Mouse (Mus musculus): Measurements from ENCODE around the gene Adat2. TPM values are rescaled to one million over a fixed set of nuclear protein-coding genes. Genes with fewer than 3 reads are reported as not detected.

Adat2 gene
- polyA plus RNA-seq (2012; rRNA removed) = 4.8 and 5.6 TPM in 2 replicates

DNA sequence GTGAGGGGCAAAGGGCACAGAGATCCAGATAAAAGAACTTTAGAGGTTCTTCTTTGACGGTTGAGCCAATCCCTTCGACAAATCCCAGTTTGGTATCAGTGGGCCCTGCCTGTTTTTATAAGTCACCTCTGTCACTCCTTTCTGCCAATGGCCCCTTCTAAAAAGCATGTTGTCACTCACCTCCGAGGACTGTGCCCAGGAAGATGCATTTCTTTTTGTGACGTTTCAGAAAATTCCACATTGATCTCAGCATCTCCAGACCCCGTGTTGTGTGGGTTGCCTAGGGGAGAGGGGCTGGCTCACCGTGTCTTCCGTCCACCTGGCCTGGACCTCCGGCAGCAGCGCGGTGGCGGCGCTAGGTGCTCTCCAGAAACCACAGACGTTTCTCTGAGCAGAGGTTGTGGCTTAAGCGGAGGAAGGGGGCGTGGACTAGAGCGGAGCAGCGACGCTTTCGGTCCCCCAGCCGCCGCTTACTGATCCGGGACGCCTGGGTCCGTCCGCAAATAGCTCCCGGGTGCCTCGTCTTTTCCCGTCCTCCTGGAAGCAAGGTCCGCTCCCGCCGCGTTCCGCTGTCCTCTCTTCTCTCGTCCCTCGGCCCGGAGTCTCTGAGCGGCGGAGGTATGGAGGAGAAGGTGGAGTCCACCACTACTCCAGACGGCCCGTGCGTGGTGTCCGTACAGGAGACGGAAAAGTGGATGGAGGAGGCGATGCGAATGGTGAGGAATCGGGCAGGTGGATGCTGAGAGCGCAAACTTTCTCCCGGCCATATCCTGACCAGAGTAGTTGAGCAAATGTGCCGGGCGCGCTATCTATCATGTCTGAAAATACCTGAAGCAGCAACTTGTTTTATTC lies at the start of gene Adat2, which contains the start of gene Pex3:
Adat2 (plus strand) TSS at position 249 of the 852 bp plus-strand sequence.
Pex3 (minus strand) TSS at position 497 of the 852 bp plus-strand sequence.
- peak; percentile 57; the same call in 1 of the 2 replicates for TF ChIP-seq POLR2A (IDR thresholded peaks at IDR 0.05; ENCODE audit: borderline replicate concordance, extremely low read depth, insufficient read depth, insufficient read length, poor library complexity, severe bottlenecking)
- TF ChIP-seq CTCF (IDR thresholded peaks at IDR 0.05; ENCODE audit: borderline replicate concordance, extremely low read depth, insufficient read depth, insufficient read length) = no peak
- peak; percentile 96 for DNase-seq (ENCODE audit: low read depth)

DNA sequence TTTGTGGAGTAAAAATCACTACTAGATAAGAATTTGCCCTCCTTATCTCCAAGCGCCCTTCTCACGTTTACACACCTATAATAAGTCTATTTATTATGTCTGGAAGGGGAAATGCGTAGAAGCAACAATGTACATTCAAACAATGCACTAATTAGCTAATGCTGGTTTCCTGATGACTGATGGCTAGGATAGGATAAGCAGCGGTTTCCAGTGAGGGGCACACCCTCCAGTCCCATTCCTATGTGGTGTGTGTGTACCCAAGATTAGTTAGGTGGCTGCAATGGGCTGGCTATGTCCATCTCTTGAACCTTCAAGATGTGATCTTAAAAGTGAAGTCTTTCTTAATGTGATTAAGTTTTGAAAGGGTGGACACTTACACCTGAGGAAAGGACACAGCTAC lies 30.8 kb upstream of the Adat2 start:
- DNase-seq (ENCODE audit: low read depth) = no peak
- no peak for TF ChIP-seq CTCF (IDR thresholded peaks at IDR 0.05; ENCODE audit: borderline replicate concordance, extremely low read depth, insufficient read depth, insufficient read length)
- TF ChIP-seq POLR2A (IDR thresholded peaks at IDR 0.05; ENCODE audit: borderline replicate concordance, extremely low read depth, insufficient read depth, insufficient read length, poor library complexity, severe bottlenecking) = no peak

DNA sequence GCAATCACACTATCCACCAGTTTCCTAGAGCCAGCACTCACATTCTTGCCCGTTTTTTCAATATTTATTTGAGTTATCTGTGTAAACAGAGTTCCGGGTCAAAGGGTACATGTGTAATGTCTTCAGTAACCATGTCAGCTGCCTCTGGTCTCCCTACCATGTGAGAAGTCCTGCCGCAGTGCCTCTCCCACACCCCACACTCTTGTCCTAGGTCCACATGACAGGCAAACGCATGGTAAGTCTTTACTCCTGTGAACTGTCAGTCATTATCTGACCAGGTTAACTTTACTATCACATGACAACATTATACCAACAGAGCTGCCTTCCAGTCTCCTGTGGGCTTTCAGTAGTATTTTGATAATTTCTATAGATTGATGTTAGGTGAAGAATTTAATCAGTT lies 24.5 kb upstream of the Adat2 start:
- TF ChIP-seq CTCF (IDR thresholded peaks at IDR 0.05; ENCODE audit: borderline replicate concordance, extremely low read depth, insufficient read depth, insufficient read length) (no peak), POLR2A (IDR thresholded peaks at IDR 0.05; ENCODE audit: borderline replicate concordance, extremely low read depth, insufficient read depth, insufficient read length, poor library complexity, severe bottlenecking) (no peak)
- DNase-seq (ENCODE audit: low read depth) = no peak

DNA sequence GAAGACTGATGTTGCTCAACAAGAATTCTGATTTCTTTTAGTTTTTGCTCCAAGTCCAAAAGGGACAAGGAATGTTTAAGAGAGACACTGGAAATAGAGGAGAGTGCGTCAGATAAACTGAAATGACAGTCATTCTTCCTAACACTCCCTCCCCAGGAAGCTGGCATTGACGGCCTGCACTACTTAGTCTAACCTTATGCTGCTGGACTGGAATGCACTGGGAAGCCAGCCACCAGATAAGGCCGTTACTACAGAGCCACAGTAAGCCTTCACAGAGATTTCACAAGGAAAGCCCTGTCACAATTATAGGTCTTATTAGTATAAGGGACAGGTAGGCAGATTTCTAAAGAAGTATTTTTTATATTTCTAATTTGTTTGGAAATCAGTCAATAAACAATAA lies 17.9 kb upstream of the Adat2 start:
- no peak for TF ChIP-seq CTCF (IDR thresholded peaks at IDR 0.05; ENCODE audit: borderline replicate concordance, extremely low read depth, insufficient read depth, insufficient read length)
- TF ChIP-seq POLR2A (IDR thresholded peaks at IDR 0.05; ENCODE audit: borderline replicate concordance, extremely low read depth, insufficient read depth, insufficient read length, poor library complexity, severe bottlenecking) = no peak
- no peak for DNase-seq (ENCODE audit: low read depth)

DNA sequence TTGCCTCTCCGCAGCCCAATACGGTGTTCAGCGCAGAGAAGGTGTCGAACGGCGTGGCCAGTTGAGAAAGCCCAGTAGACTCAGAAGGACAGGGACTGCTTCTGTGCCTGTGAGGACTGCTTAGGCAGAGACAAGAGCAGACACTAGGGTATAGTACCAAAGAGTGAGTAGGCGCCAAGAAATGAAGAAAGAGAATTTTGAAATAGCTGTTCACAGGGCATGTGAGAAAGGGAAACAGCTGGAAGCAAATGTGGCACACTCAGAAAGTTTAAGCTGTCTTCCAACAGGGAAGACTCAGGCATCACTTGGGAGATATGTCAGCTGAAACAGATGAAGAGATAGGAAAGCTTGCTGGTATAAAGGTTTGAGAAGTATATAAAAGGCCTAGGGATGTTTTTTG lies 16.0 kb upstream of the Adat2 start:
- no peak for DNase-seq (ENCODE audit: low read depth)

DNA sequence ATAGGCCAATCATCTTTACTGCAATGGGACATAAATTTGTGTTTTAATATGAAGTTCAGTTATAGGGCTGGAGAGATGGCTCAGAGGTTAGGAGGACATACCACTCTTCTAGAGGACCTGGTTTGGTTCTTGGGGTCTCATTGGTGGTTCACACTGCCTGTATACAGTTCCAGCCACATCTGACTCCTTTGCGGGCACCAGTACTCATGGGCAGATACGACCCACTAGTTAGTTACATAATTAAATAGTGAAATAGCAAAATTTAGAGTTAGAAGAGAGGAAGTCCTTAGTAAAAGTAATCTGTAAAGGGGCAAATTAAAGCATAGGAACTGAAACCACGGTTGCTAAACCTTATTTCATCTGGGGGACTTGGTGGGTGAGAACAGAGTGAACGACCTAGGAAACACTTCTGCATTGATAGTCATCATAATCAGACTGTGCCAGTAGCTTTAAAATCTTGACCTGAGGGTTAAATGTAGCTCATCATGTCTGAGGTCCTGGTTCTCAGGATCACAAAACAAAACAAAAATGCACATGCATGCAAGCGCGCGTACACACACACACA lies 12.8 kb upstream of the Adat2 start:
- DNase-seq (ENCODE audit: low read depth) = no peak
- TF ChIP-seq POLR2A (IDR thresholded peaks at IDR 0.05; ENCODE audit: borderline replicate concordance, extremely low read depth, insufficient read depth, insufficient read length, poor library complexity, severe bottlenecking) = no peak
- TF ChIP-seq CTCF (IDR thresholded peaks at IDR 0.05; ENCODE audit: borderline replicate concordance, extremely low read depth, insufficient read depth, insufficient read length) = no peak

More for the DNA sequence above, 16.0 kb upstream of the Adat2 start:
- no peak for TF ChIP-seq CTCF (IDR thresholded peaks at IDR 0.05; ENCODE audit: borderline replicate concordance, extremely low read depth, insufficient read depth, insufficient read length)
- TF ChIP-seq POLR2A (IDR thresholded peaks at IDR 0.05; ENCODE audit: borderline replicate concordance, extremely low read depth, insufficient read depth, insufficient read length, poor library complexity, severe bottlenecking) = no peak

DNA sequence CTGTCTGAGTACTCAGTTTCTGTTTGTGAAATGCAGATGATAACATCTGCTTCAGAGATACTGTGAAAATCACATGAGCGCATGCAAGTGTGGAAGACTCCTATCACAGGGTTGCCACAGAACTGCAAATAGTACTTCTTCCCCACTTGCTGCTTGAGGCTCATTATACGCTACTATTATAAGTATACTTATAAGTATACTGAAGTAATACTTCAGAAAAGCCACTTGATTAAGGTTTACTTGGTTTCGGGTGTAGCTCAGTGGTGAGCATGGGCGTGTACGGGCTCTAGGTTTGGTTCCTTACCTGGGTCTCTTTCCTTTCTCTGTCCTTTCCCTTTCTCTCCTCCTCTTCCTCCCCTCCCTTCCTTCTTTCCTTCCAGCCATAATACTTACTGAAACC lies 11.0 kb upstream of the Adat2 start:
- TF ChIP-seq CTCF (IDR thresholded peaks at IDR 0.05; ENCODE audit: borderline replicate concordance, extremely low read depth, insufficient read depth, insufficient read length) (no peak), POLR2A (IDR thresholded peaks at IDR 0.05; ENCODE audit: borderline replicate concordance, extremely low read depth, insufficient read depth, insufficient read length, poor library complexity, severe bottlenecking) (no peak)
- no peak for DNase-seq (ENCODE audit: low read depth)

DNA sequence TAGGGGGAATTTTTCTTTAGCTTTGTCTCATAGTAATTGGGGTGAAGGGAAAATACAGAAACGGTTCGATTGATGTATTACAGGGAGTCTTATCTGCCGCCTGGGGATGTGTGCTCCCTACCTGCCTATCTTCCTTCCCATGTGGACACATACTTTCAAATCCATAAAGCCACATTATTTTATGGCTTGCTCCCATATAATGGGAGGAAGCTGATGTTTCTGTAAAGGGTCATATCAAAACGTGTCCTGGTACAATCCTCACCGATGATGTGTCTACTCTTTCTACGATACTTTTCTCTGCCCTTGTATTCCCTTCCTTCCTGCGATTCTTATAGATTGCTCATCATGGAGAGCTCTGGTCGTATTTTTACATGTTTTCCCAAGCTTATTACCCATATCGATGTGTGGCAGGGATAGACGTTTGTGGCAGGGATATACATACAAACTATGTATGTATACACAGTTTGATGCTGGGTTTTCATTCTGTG lies 848 bp downstream of the Adat2 start:
- TF ChIP-seq CTCF (IDR thresholded peaks at IDR 0.05; ENCODE audit: borderline replicate concordance, extremely low read depth, insufficient read depth, insufficient read length) (no peak), POLR2A (IDR thresholded peaks at IDR 0.05; ENCODE audit: borderline replicate concordance, extremely low read depth, insufficient read depth, insufficient read length, poor library complexity, severe bottlenecking) (no peak)
- DNase-seq (ENCODE audit: low read depth) = no peak

DNA sequence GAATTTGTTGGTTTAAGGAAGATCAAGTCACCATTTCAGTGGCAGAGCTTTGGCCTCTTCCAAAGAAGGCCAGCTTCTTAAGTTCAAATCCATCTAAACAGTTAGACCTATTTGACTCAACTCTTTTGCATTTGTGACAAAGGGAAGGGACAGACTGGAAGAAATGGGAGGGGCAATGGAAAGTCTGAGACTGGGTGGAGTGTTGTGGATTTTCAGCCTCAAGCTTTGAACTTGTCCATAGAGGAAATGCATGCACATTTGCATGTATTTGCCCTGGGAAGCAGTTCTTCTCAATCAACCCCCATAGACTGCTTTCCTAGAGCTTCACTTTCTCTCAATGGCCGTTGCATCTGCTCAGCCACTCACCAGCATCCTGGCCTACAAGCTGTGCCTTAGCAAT lies 1.6 kb downstream of the Adat2 start:
- DNase-seq (ENCODE audit: low read depth) = no peak
- TF ChIP-seq POLR2A (IDR thresholded peaks at IDR 0.05; ENCODE audit: borderline replicate concordance, extremely low read depth, insufficient read depth, insufficient read length, poor library complexity, severe bottlenecking) (no peak), CTCF (IDR thresholded peaks at IDR 0.05; ENCODE audit: borderline replicate concordance, extremely low read depth, insufficient read depth, insufficient read length) (no peak)

DNA sequence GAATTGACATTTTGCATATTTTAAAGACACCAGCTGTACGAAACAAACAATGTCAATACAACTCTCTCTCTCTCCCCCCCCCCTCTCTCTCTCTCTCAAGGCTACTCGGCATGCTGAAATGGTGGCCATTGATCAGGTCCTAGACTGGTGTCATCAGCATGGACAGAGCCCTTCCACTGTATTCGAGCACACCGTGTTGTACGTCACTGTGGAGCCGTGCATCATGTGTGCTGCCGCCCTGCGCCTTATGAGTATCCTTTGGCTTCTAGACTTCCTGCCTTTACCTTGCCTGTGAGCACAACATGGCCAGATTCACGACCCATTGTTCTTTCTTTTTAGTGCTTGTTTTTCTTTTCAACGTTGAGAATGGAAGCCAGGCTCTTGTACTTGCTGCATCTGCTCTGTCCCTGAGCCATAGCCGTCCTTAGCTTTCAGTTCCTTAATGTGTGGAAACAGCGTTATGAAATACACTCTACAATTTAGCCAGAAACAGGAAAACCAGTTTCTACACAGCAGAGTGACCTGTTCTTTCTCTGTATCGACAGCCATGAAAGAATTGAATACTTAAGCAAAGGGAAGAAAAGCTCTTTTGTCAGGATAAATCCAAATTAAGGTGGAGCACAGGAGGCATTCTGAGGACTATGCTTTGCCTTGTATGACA lies 7.5 kb downstream of the Adat2 start:
- DNase-seq (ENCODE audit: low read depth) = no peak
- TF ChIP-seq POLR2A (IDR thresholded peaks at IDR 0.05; ENCODE audit: borderline replicate concordance, extremely low read depth, insufficient read depth, insufficient read length, poor library complexity, severe bottlenecking) = no peak
- no peak for TF ChIP-seq CTCF (IDR thresholded peaks at IDR 0.05; ENCODE audit: borderline replicate concordance, extremely low read depth, insufficient read depth, insufficient read length)
